Mouse (Mus musculus) stomach, embryonic 14.5 days (tissue): ENCODE measurements around the gene Gm12248. TPM values are rescaled to one million over a fixed set of nuclear protein-coding genes. Genes with fewer than 3 reads are reported as not detected.
A peak's percentile ranks its signal among the peaks of the same experiment; 100 is the strongest.

Source experiments
- ATAC-seq: fragments of 200-750 bp; cut with Nextera tagmentation; 2 replicates; pipeline ENCODE4 v1.8.0; 2017; ENCODE audit warnings: low read depth, moderate TSS enrichment; ENCODE audit not compliant: insufficient number of reproducible peaks, insufficient read depth, low FRiP score
- H3K27ac ChIP-seq: fragments of 300-500 bp; sonication (generic); 2 replicates; pipeline ENCODE4 v1.5.1; 2014; ENCODE audit warnings: mild to moderate bottlenecking, low read length, moderate library complexity, mixed read lengths
- H3K27me3 ChIP-seq: fragments of 300-500 bp; sonication (generic); 2 replicates; pipeline ENCODE4 v1.6.1; 2014; ENCODE audit warnings: low read length, control low read depth, mixed read lengths; ENCODE audit not compliant: control insufficient read depth, insufficient read depth
- H3K36me3 ChIP-seq: fragments of 300-500 bp; sonication (generic); 2 replicates; pipeline ENCODE4 v1.6.1; 2014; ENCODE audit warnings: mild to moderate bottlenecking, control low read depth, low read length, moderate library complexity, mixed read lengths; ENCODE audit not compliant: control insufficient read depth, insufficient read depth
- H3K4me1 ChIP-seq: fragments of 300-500 bp; sonication (generic); 2 replicates; pipeline ENCODE4 v1.6.1; 2014; ENCODE audit warnings: low read length, control low read depth, mixed read lengths; ENCODE audit not compliant: control insufficient read depth, insufficient read depth
- H3K4me2 ChIP-seq: fragments of 300-500 bp; sonication (generic); replicated peaks from 2 replicates; pipeline ENCODE4 v1.6.1; 2014; ENCODE audit warnings: low read depth, low read length, control low read depth
- H3K4me3 ChIP-seq: fragments of 300-500 bp; sonication (generic); 2 replicates; pipeline ENCODE4 v1.5.1; 2014; ENCODE audit warnings: low read depth, low read length, control low read depth
- H3K9ac ChIP-seq: fragments of 300-500 bp; sonication (generic); replicated peaks from 2 replicates; pipeline ENCODE4 v1.6.1; 2014; ENCODE audit warnings: low read depth, mild to moderate bottlenecking, control low read depth, low read length, moderate library complexity, mixed read lengths
- H3K9me3 ChIP-seq: fragments of 300-500 bp; sonication (generic); 2 replicates; pipeline ENCODE4 v1.6.1; 2016; ENCODE audit warnings: low read depth, low read length, control low read depth; ENCODE audit not compliant: control insufficient read depth
- WGBS: fragments of 180-500 bp; shearing (Covaris S2); extraction: QIAGEN DNeasy Blood & Tissue Kit; methylation state at CpG from one replicate; pipeline ENCODE4 v1.1.7; 2014; 5-methylcytosine and 5-hydroxymethylcytosine counted together
- polyA plus RNA-seq: library from polyadenylated mRNA; unstranded; fragments of >200 nt; fragmentation: Nextera tagmentation; extraction: Ambion mirVana; gene quantifications from 2 replicates; pipeline ENCODE4 v1.2.1, GENCODE M21; 2014

Gm12248 gene
- polyA plus RNA-seq, 1 experiment from 2014 or later = not detected

GRCm38 (mm10) chr11:58107009-58107408 lies 14.1 kb upstream of the Gm12248 start:
- Histone ChIP-seq H3K27ac (no peak overlapping the region), H3K9ac (no peak overlapping the region), H3K9me3 (no peaks in the 10 kb centered on the region), H3K27me3 (no peaks in the 10 kb centered on the region), H3K4me2 (no peak overlapping the region), H3K4me3 (no peak overlapping the region), H3K36me3 (peaks cover 23% of the 10 kb centered on the region), H3K4me1 (peaks cover 10% of the 10 kb centered on the region; the same call in 1 of the 2 replicates)
- WGBS = 41% methylated on average over 3 of the region's 3 CpGs
- no peak for ATAC-seq

DNA sequence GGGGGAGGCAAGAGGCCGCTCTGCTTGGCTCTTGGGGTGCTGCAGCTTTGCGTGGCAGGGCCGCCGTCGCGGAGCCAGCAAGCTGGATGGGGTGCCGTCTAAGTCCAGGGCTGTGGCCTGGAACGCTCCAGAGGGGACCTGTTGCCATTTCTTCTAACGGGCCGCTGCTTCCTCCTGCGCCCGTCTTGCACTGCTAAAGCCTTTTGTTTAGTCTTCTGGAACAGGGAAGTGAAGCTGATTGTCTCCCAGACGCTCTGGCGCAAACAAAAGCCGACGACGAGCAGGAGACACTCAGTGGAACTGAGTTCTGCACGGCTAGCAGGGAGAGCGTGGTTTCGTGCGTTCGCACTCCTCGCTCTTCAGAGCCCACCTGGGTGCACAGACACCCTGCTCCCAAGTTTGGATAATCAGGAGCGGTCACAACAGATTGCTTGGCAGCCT lies 11.4 kb upstream of the Gm12248 start:
- Histone ChIP-seq H3K4me3 (peak overlapping the region; percentile 84), H3K36me3 (no peaks in the 10 kb centered on the region), H3K27me3 (no peaks in the 10 kb centered on the region), H3K4me2 (peak overlapping the region; percentile 53), H3K27ac (peak overlapping the region; percentile 88), H3K4me1 (peaks cover 10% of the 10 kb centered on the region; the same call in 1 of the 2 replicates), H3K9me3 (no peaks in the 10 kb centered on the region), H3K9ac (peak overlapping the region; percentile 77)
- ATAC-seq = 0 out of 2 replicates have a peak, but pooled peaks have one; percentile 16
- WGBS = under 1% methylated on average over 24 of the region's 24 CpGs

- Histone ChIP-seq H3K9ac (peak within 1 kb of the TSS; percentile 77), H3K27ac (peak within 1 kb of the TSS; percentile 88), H3K4me3 (peak within 1 kb of the TSS; percentile 84), H3K4me2 (peak within 1 kb of the TSS; percentile 53), H3K9me3 (no peaks in the 10 kb centered on the region), H3K27me3 (no peaks in the 10 kb centered on the region), H3K36me3 (no peaks in the 10 kb centered on the region), H3K4me1 (peaks cover 10% of the 10 kb centered on the region; the same call in 1 of the 2 replicates)
- peak; percentile 97 for ATAC-seq
- WGBS = under 1% methylated on average over 55 of the region's 55 CpGs
Measured at GRCm38 (mm10) chr11:58103697-58104306, 10.9 kb upstream of the Gm12248 start, which contains the start of gene Cnot8. TSS of gene Cnot8 (plus strand) at chr11:58104153.

- Histone ChIP-seq H3K4me1 (peaks cover 10% of the 10 kb centered on the region; the same call in 1 of the 2 replicates), H3K4me2 (peak overlapping the region; percentile 21), H3K9me3 (no peaks in the 10 kb centered on the region), H3K27me3 (no peaks in the 10 kb centered on the region), H3K27ac (peak overlapping the region; percentile 52; the same call in 1 of the 2 replicates), H3K9ac (no peak overlapping the region; the same call in 1 of the 2 replicates), H3K36me3 (no peaks in the 10 kb centered on the region), H3K4me3 (peak overlapping the region; percentile 84)
- WGBS = 54% methylated on average over 13 of the region's 13 CpGs
- ATAC-seq = peak; percentile 48
Measured at GRCm38 (mm10) chr11:58103344-58103653, 10.4 kb upstream of the Gm12248 start.

GRCm38 (mm10) chr11:58102581-58103343 lies 9.8 kb upstream of the Gm12248 start:
- no peak overlapping the region; the same call in 1 of the 2 replicates for H3K27ac ChIP-seq
- H3K4me1 ChIP-seq = peaks cover 10% of the 10 kb centered on the region; the same call in 1 of the 2 replicates
- no peak for ATAC-seq
- no peaks in the 10 kb centered on the region for H3K36me3 ChIP-seq
- H3K4me2 ChIP-seq = peak overlapping the region; percentile 21; the same call in 1 of the 2 replicates
- H3K4me3 ChIP-seq = no peak overlapping the region; the same call in 1 of the 2 replicates
- no peak overlapping the region for H3K9ac ChIP-seq
- H3K27me3 ChIP-seq = no peaks in the 10 kb centered on the region
- 84% methylated on average over 9 of the region's 9 CpGs for WGBS
- H3K9me3 ChIP-seq = no peaks in the 10 kb centered on the region

GRCm38 (mm10) chr11:58102146-58102545 lies 9.2 kb upstream of the Gm12248 start:
- Histone ChIP-seq H3K27ac (peak overlapping the region; percentile 27; the same call in 1 of the 2 replicates), H3K4me1 (peaks cover 10% of the 10 kb centered on the region; the same call in 1 of the 2 replicates)
- 62% methylated on average over 3 of the region's 3 CpGs for WGBS

DNA sequence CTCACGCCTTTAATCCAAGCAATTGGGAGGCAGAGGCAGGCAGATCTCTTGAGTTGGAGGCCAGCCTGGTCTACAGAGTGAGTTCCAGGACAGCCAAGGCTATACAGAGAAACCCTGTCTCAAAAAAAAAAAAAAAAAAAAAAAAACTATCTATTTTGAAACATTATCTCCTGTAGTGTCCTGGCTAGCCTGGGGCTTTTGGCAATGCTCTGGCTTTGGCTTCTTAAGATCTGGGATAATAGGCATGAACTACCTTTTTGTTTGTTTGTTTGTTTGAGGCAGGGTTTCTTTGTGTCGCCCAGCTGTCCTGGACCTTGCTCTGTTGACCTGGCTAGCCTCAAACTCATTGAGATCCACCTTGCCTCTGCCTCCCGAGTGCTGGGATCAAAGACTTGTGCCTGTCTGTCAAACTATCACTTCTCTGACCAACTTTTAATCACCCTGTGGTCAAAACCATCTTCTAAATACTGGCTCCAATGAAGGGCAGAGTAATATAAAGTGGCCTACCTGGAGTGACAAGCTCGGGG lies 8.3 kb upstream of the Gm12248 start:
- H3K9ac ChIP-seq = no peak overlapping the region
- 84% methylated on average over 4 of the region's 4 CpGs for WGBS
- no peak overlapping the region for H3K27ac ChIP-seq
- H3K4me2 ChIP-seq = no peak overlapping the region
- peaks cover 10% of the 10 kb centered on the region; the same call in 1 of the 2 replicates for H3K4me1 ChIP-seq
- no peaks in the 10 kb centered on the region for H3K27me3 ChIP-seq
- H3K9me3 ChIP-seq = no peaks in the 10 kb centered on the region
- no peaks in the 10 kb centered on the region for H3K36me3 ChIP-seq
- no peak for ATAC-seq
- no peak overlapping the region for H3K4me3 ChIP-seq

More at GRCm38 (mm10) chr11:58102146-58102545, 9.2 kb upstream of the Gm12248 start:
- Histone ChIP-seq H3K9ac (no peak overlapping the region), H3K4me2 (no peak overlapping the region), H3K36me3 (no peaks in the 10 kb centered on the region), H3K9me3 (no peaks in the 10 kb centered on the region), H3K4me3 (no peak overlapping the region), H3K27me3 (no peaks in the 10 kb centered on the region)
- ATAC-seq = no peak

- Histone ChIP-seq H3K4me3 (no peak overlapping the region), H3K27me3 (no peaks in the 10 kb centered on the region), H3K4me1 (peaks cover 5% of the 10 kb centered on the region; the same call in 1 of the 2 replicates), H3K9me3 (no peaks in the 10 kb centered on the region), H3K4me2 (no peak overlapping the region), H3K27ac (no peak overlapping the region), H3K9ac (no peak overlapping the region), H3K36me3 (no peaks in the 10 kb centered on the region)
- ATAC-seq = no peak
- 91% methylated on average over 2 of the region's 2 CpGs for WGBS
Measured at GRCm38 (mm10) chr11:58100006-58100405, 7.1 kb upstream of the Gm12248 start.
